Mouse (Mus musculus) c-Kit-positive CD71-negative TER-119-negative erythroid progenitor cells, embryonic 14.5 days (primary cell): ENCODE measurements around the gene Adh4.
"Not testable (repeated sequence)": the region's sequence is repeated elsewhere in the genome, so short reads cannot be mapped to it uniquely, and the experiment has no call there.

Source experiments
- DNase-seq: peaks from one replicate; pipeline ENCODE4 v3.0.0-alpha.2; 2013; ENCODE audit warnings: low read depth

The Adh4 gene

GRCm38 (mm10) chr3:138415121-138415690 is at the start of gene Adh4:
Adh4 (plus strand) TSS chr3:138415466.
- DNase-seq: no peak

GRCm38 (mm10) chr3:138366181-138366580 is 49.1 kb upstream of the Adh4 start:
- DNase-seq: no peak

GRCm38 (mm10) chr3:138369546-138369945 is 45.7 kb upstream of the Adh4 start:
- DNase-seq: no peak

GRCm38 (mm10) chr3:138370289-138370688 is 45.0 kb upstream of the Adh4 start:
- not testable (repeated sequence) for DNase-seq

GRCm38 (mm10) chr3:138373920-138374319 is 41.3 kb upstream of the Adh4 start:
- DNase-seq: no peak

- DNase-seq: no peak
These were observed 40.1 kb upstream of the Adh4 start for GRCm38 (mm10) chr3:138375148-138375547.

- no peak for DNase-seq
These were observed 34.1 kb upstream of the Adh4 start for GRCm38 (mm10) chr3:138381133-138381532.

GRCm38 (mm10) chr3:138387155-138387554 is 28.1 kb upstream of the Adh4 start:
- DNase-seq: no peak

- DNase-seq: no peak
These were observed 10.4 kb upstream of the Adh4 start for GRCm38 (mm10) chr3:138404872-138405271.

GRCm38 (mm10) chr3:138405341-138405740 is 9.9 kb upstream of the Adh4 start:
- no peak for DNase-seq

- DNase-seq: no peak
These were observed 9.4 kb upstream of the Adh4 start for GRCm38 (mm10) chr3:138405840-138406239.

GRCm38 (mm10) chr3:138407920-138408319 is 7.3 kb upstream of the Adh4 start:
- DNase-seq: no peak

GRCm38 (mm10) chr3:138409585-138409984 is 5.7 kb upstream of the Adh4 start:
- no peak for DNase-seq

GRCm38 (mm10) chr3:138410211-138410610 is 5.1 kb upstream of the Adh4 start:
- no peak for DNase-seq

- no peak for DNase-seq
These were observed 4.1 kb downstream of the Adh4 start for GRCm38 (mm10) chr3:138419369-138419768.

- DNase-seq: no peak
These were observed 5.1 kb downstream of the Adh4 start for GRCm38 (mm10) chr3:138420385-138420784.

- no peak for DNase-seq
These were observed 8.4 kb downstream of the Adh4 start for GRCm38 (mm10) chr3:138423664-138424063.

GRCm38 (mm10) chr3:138424247-138424646 is 9.0 kb downstream of the Adh4 start:
- DNase-seq: no peak

GRCm38 (mm10) chr3:138430360-138430976 is 15.2 kb downstream of the Adh4 start:
- no peak for DNase-seq

GRCm38 (mm10) chr3:138431835-138432234 is 16.6 kb downstream of the Adh4 start:
- peak; percentile 36 for DNase-seq

GRCm38 (mm10) chr3:138438716-138439115 is 23.4 kb downstream of the Adh4 start:
- DNase-seq: no peak

- peak; percentile 25 for DNase-seq
These were observed 26.9 kb downstream of the Adh4 start for GRCm38 (mm10) chr3:138442203-138442602.

- peak; percentile 89 for DNase-seq
These were observed 27.6 kb downstream of the Adh4 start, which contains the start of gene Adh5 for GRCm38 (mm10) chr3:138442612-138443464. Adh5 (plus strand) TSS chr3:138443093.
